Mouse (Mus musculus) cerebral cortex, adult 2 months (tissue): ENCODE data around the gene Ctbp2.

Source experiments
- WGBS: fragments of 180-500 bp; shearing (Covaris S2); methylation state at CpG from one replicate; pipeline ENCODE4 v1.1.7; 2018; 5-methylcytosine and 5-hydroxymethylcytosine counted together

The Ctbp2 gene

GRCm38 (mm10) chr7:133120221-133120751 lies 3.9 kb downstream of the Ctbp2 start:
- 52% methylated on average over 15 of the region's 15 CpGs for WGBS

GRCm38 (mm10) chr7:133117815-133118214 lies 6.3 kb downstream of the Ctbp2 start:
- whole genome bisulfite sequencing, result 76% methylated on average over 2 of the region's 2 CpGs

GRCm38 (mm10) chr7:133115886-133116285 lies 8.3 kb downstream of the Ctbp2 start:
- 45% methylated on average over 15 of the region's 15 CpGs for WGBS

- 39% methylated on average over 20 of the region's 20 CpGs for WGBS
Measured at GRCm38 (mm10) chr7:133114847-133115470, 9.2 kb downstream of the Ctbp2 start.

- 87% methylated on average over 8 of the region's 8 CpGs for WGBS
Measured at GRCm38 (mm10) chr7:133113185-133113895, 10.8 kb downstream of the Ctbp2 start.

- WGBS, result 62% methylated on average over 6 of the region's 6 CpGs
Measured at GRCm38 (mm10) chr7:133112351-133112831, 11.8 kb downstream of the Ctbp2 start.

- 100% methylated on average over 4 of the region's 4 CpGs for WGBS
Measured at GRCm38 (mm10) chr7:133109442-133109841, 14.7 kb downstream of the Ctbp2 start.

GRCm38 (mm10) chr7:133108695-133109094 lies 15.5 kb downstream of the Ctbp2 start:
- 57% methylated on average over 2 of the region's 2 CpGs for WGBS

- 81% methylated on average over 3 of the region's 3 CpGs for WGBS
Measured at GRCm38 (mm10) chr7:133102578-133102977, 21.6 kb downstream of the Ctbp2 start.

- 78% methylated on average over 6 of the region's 6 CpGs for WGBS
Measured at GRCm38 (mm10) chr7:133101070-133101469, 23.1 kb downstream of the Ctbp2 start.

- WGBS, result 55% methylated on average over 6 of the region's 6 CpGs
Measured at GRCm38 (mm10) chr7:133100178-133100577, 24.0 kb downstream of the Ctbp2 start.

GRCm38 (mm10) chr7:133099266-133099665 lies 24.9 kb downstream of the Ctbp2 start:
- 65% methylated on average over 4 of the region's 4 CpGs for WGBS

- 74% methylated on average over 12 of the region's 12 CpGs for WGBS
Measured at GRCm38 (mm10) chr7:133098118-133098793, 25.9 kb downstream of the Ctbp2 start.

- 94% methylated on average over 7 of the region's 7 CpGs for WGBS
Measured at GRCm38 (mm10) chr7:133095610-133096009, 28.5 kb downstream of the Ctbp2 start.

GRCm38 (mm10) chr7:133094711-133095495 lies 29.3 kb downstream of the Ctbp2 start:
- WGBS, result 76% methylated on average over 9 of the region's 9 CpGs

GRCm38 (mm10) chr7:133094161-133094560 lies 30.0 kb downstream of the Ctbp2 start:
- WGBS, result 84% methylated on average over 3 of the region's 3 CpGs

GRCm38 (mm10) chr7:133093731-133094130 lies 30.4 kb downstream of the Ctbp2 start:
- 85% methylated on average over 5 of the region's 5 CpGs for WGBS

GRCm38 (mm10) chr7:133090641-133091040 lies 33.5 kb downstream of the Ctbp2 start:
- 88% methylated on average over 4 of the region's 4 CpGs for WGBS

- WGBS, result 47% methylated on average over 11 of the region's 11 CpGs
Measured at GRCm38 (mm10) chr7:133089621-133090260, 34.4 kb downstream of the Ctbp2 start.

- WGBS, result 15% methylated on average over 11 of the region's 11 CpGs
Measured at GRCm38 (mm10) chr7:133088830-133089261, 35.3 kb downstream of the Ctbp2 start.

- WGBS, result 51% methylated on average over 4 of the region's 4 CpGs
Measured at GRCm38 (mm10) chr7:133088411-133088810, 35.7 kb downstream of the Ctbp2 start.
